Mouse (Mus musculus) liver, embryonic 14.5 days (tissue): Measurements from ENCODE around the gene Rasgef1b. TPM values are rescaled to one million over a fixed set of nuclear protein-coding genes. Genes with fewer than 3 reads are reported as not detected.

Experiments used
- ATAC-seq: fragments of 200-750 bp; cut with Nextera tagmentation; 2 replicates; pipeline ENCODE4 v1.8.0; 2017; ENCODE audit warnings: moderate number of reproducible peaks, mild to moderate bottlenecking, moderate library complexity; ENCODE audit not compliant: insufficient read depth
- DNase-seq, 3 experiments: peaks; one replicate each; pipeline ENCODE4 v3.0.0-alpha.2; 2012 to 2013; ENCODE audit warnings: low read depth in 3 of 3, low spot score in 3 of 3
- H3K27ac ChIP-seq: fragments of 300-500 bp; sonication (generic); 2 replicates; pipeline ENCODE4 v1.5.1; 2014; ENCODE audit warnings: moderate library complexity, mild to moderate bottlenecking, control low read depth, inconsistent platforms
- H3K27me3 ChIP-seq: fragments of 300-500 bp; sonication (generic); 2 replicates; pipeline ENCODE4 v1.6.1; 2014; ENCODE audit warnings: mild to moderate bottlenecking, low read length, moderate library complexity; ENCODE audit not compliant: control insufficient read depth, insufficient read depth
- H3K36me3 ChIP-seq: fragments of 300-500 bp; sonication (generic); replicated peaks from 2 replicates; pipeline ENCODE4 v1.6.1; 2014; ENCODE audit warnings: low read depth; ENCODE audit not compliant: control insufficient read depth, insufficient read depth
- H3K4me1 ChIP-seq, 2 experiments: fragments of 200-500 bp in 1 of 2; fragments of 300-500 bp in 1 of 2; sonication (generic) in 1 of 2; replicated peaks; 2 replicates each; pipeline ENCODE4 v1.6.1; 2012 to 2014; ENCODE audit warnings: antibody characterized with exemption in 1 of 2, inconsistent platforms in 1 of 2, low read length in 1 of 2; ENCODE audit not compliant: control insufficient read depth in 2 of 2, insufficient read depth in 2 of 2
- H3K4me2 ChIP-seq: fragments of 300-500 bp; sonication (generic); 2 replicates; pipeline ENCODE4 v1.6.1; 2014; ENCODE audit warnings: low read depth, mild to moderate bottlenecking, control low read depth, moderate library complexity
- H3K4me3 ChIP-seq, 2 experiments: fragments of 200-500 bp in 1 of 2; fragments of 300-500 bp in 1 of 2; sonication (generic) in 1 of 2; 2 replicates each; pipeline ENCODE4 v1.5.1; 2012 to 2014; ENCODE audit warnings: low read depth in 2 of 2, low read length in 2 of 2, mild to moderate bottlenecking in 2 of 2, control low read depth in 1 of 2, inconsistent platforms in 1 of 2, moderate library complexity in 1 of 2; ENCODE audit not compliant: insufficient read depth in 1 of 2
- H3K9ac ChIP-seq: fragments of 300-500 bp; sonication (generic); replicated peaks from 2 replicates; pipeline ENCODE4 v1.6.1; 2014; ENCODE audit warnings: mild to moderate bottlenecking, control low read depth, moderate library complexity
- H3K9me3 ChIP-seq: fragments of 300-500 bp; sonication (generic); 2 replicates; pipeline ENCODE4 v1.6.1; 2016; ENCODE audit warnings: low read length, mixed read lengths; ENCODE audit not compliant: control insufficient read depth
- CTCF ChIP-seq: IDR thresholded peaks from 2 replicates; pipeline ENCODE4 v1.5.1; 2016; ENCODE audit warnings: antibody characterized with exemption, low read depth, control low read depth
- EP300 ChIP-seq: IDR thresholded peaks from 2 replicates; pipeline ENCODE4 v1.6.1; 2016; ENCODE audit warnings: antibody characterized with exemption, low read depth
- WGBS: fragments of 180-500 bp; shearing (Covaris S2); extraction: QIAGEN DNeasy Blood & Tissue Kit; methylation state at CpG from one replicate; pipeline ENCODE4 v1.1.7; 2014; ENCODE audit not compliant: insufficient replicate concordance; 5-methylcytosine and 5-hydroxymethylcytosine counted together
- polyA plus RNA-seq, 2 experiments: library from polyadenylated mRNA; depleted of rRNA in 1 of 2; stranded (reverse) in 1 of 2; unstranded in 1 of 2; fragments of >200 nt; fragmentation: Nextera tagmentation in 1 of 2; extraction: Ambion mirVana in 1 of 2; gene quantifications; 2 replicates each; pipeline versions ENCODE4 v1.2.1 to v1.2.3; 2012 to 2014

The Rasgef1b gene
- polyA plus RNA-seq, 2 experiments: 2.8 to 4.2 TPM

DNA sequence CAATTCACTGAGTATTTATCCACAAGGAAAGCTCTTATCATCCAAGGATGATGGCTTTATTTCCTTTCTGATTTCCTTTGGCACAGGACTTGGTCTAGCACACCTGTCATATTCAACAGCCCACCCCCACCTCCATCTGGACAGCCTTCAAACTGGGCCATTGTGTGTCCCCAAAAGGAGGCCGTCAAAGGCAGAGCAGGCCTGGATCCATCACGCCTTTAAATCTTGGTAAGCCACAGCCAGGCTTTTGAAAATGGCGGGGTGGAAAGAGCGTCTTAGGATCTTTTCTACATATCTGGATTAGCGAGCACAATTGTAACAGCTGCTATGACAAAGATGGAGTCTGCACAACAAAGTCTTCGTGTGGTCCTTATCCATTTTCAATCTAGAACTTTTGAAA lies 515.7 kb downstream of the Rasgef1b start:
- Histone ChIP-seq H3K9me3 (no peaks in the 10 kb centered on the region), H3K4me2 (no peak overlapping the region), H3K27ac (no peak overlapping the region), H3K4me1 (no peaks in the 10 kb centered on the region), H3K4me3 (no peak overlapping the region), H3K27me3 (no peaks in the 10 kb centered on the region), H3K9ac (no peak overlapping the region), H3K36me3 (no peaks in the 10 kb centered on the region)
- no peak for ATAC-seq
- WGBS: 67% methylated on average over 6 of the region's 6 CpGs
- TF ChIP-seq CTCF (no peak), EP300 (no peak)
- DNase-seq: no peak

DNA sequence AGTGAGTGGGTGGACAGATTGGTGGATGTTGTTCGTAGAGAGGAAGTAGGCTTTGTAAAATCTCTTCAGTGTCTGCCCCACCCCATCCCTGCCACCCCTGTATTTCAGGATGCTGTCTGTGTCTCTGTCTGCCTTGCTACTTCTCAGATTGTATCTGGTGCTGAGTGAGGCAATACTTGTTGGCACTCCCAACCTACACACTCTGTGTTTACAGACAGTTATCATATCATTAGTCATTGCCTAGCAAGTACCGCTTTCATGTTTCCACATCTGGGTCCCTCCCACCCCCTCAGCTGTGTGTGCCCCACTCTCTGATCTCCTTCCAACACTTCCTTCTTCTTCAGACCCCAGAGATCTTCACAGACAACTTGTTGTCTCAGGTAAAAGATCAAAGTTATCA lies 525.4 kb downstream of the Rasgef1b start:
- DNase-seq: no peak
- no peaks in the 10 kb centered on the region; a peak in 1 of 4 replicates for H3K4me1 ChIP-seq
- no peaks in the 10 kb centered on the region for H3K27me3 ChIP-seq
- no peak for ATAC-seq
- TF ChIP-seq EP300 (no peak), CTCF (no peak)
- H3K9ac ChIP-seq: no peak overlapping the region
- 34% methylated on average over 2 of the region's 2 CpGs for WGBS
- no peaks in the 10 kb centered on the region for H3K36me3 ChIP-seq
- no peak overlapping the region for H3K4me3 ChIP-seq
- H3K4me2 ChIP-seq: no peak overlapping the region
- H3K9me3 ChIP-seq: no peaks in the 10 kb centered on the region
- no peak overlapping the region for H3K27ac ChIP-seq

DNA sequence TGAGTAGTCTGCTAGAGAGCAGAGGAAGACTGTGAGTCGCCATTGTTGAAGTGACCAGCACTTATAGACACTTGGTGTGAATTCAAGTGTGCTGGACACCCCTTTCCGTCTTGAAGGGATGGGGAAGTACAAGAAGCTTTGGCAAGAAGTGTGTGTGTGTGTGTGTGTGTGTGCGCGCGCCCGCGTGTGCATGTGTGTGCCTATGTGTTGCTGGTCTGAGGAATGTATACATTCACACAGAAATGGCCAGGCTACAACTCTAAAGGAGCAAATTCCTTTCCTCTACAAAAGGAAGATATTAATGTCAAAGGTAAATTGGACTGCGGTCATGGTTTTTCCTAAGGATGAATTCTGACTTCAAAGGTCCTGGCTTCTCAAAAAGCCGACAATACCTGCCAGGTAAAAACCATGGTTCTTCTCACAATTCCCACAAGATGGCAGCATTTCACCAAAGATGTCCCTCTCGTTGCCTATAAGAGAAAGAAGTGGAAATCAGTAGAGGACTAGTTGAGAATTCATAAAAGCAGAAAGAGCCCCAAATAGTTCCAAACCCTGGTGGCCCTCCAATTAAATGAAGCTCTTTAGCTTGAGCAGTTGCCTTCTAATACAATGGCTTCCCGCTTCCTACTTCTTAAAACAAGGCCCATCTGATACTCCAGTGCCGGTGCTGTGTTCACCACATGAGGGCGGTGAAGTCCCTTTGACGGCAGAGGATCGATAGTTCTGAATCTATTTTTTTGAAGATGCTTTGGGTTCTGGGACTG lies 526.6 kb downstream of the Rasgef1b start:
- H3K27ac ChIP-seq: no peak overlapping the region
- no peak overlapping the region for H3K9ac ChIP-seq
- WGBS: 47% methylated on average over 15 of the region's 15 CpGs
- no peaks in the 10 kb centered on the region for H3K36me3 ChIP-seq
- no peak overlapping the region for H3K4me3 ChIP-seq
- H3K4me1 ChIP-seq: no peaks in the 10 kb centered on the region; a peak in 1 of 4 replicates
- H3K27me3 ChIP-seq: no peaks in the 10 kb centered on the region
- ATAC-seq: no peak
- TF ChIP-seq EP300: no peak
- peak; percentile 59 for TF ChIP-seq CTCF
- H3K9me3 ChIP-seq: no peaks in the 10 kb centered on the region
- H3K4me2 ChIP-seq: 0 out of 2 replicates have a peak overlapping the region, but pooled peaks have one; percentile 5
- peak; percentile 7 to 26 (median 11) for DNase-seq

DNA sequence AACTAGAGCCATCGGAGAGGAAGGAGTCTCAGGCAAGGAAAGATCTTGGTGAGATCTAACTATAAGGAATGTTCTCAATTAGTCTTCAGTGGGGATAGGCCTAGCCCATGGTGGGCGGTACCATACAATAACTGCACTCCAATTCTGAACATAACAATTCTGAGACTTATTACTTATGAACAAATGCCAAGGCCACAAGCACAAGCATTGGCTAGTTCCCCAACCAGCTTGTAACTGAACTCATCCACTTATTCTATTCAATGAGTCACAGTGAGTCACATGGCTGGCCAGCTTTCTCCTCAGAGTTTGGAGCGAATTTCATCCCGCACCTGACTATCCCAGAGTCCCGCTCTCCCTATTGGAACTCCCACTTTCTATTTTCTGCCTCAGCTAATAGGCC lies 533.4 kb downstream of the Rasgef1b start:
- H3K9me3 ChIP-seq: no peaks in the 10 kb centered on the region
- no peaks in the 10 kb centered on the region for H3K36me3 ChIP-seq
- no peak overlapping the region for H3K9ac ChIP-seq
- H3K4me1 ChIP-seq: no peaks in the 10 kb centered on the region
- TF ChIP-seq EP300 (no peak), CTCF (no peak)
- no peak overlapping the region for H3K27ac ChIP-seq
- no peaks in the 10 kb centered on the region for H3K27me3 ChIP-seq
- ATAC-seq (no peak), DNase-seq (no peak)
- no peak overlapping the region for H3K4me3 ChIP-seq
- WGBS: 79% methylated on average over 5 of the region's 5 CpGs
- no peak overlapping the region for H3K4me2 ChIP-seq

DNA sequence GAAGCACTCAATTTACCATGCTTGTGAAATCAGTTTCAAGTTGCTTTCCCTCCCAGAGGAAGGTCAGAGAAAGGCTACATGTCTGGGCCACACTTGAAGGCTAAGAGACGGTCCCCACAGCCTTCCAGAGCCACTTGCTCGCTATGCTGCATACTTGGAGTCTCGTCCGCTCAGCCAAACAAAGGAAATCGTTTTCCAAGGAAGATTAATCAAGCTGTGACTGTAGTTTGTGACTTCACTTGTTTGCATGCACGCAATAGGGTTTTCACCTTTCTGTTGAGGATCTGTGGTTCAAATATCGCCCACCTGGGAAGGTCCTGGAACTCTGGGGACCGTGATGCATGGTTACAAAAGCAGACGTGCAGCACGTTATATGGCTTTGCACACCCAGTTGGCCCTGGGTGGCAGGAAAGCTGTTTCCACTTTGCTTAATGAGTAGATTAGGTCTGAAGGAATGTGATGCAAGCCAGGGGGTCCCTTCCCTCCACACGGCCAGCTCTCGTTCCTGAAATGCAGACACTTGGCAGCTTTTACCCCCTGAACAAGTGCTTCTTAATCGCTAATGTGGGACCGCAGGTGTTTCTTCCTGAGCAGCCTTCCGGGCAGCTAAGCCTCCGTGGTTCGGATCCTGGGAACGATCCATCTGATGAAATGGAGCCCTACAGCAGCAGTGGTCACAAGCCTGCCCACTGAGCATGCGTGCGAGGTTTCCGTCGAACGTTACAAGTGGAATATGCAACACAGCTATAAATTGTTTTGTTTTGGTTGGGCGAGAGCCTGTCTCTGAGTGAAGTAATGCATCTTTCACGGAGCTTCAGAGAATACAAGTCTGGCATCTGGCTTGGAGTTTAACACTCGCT lies 537.7 kb downstream of the Rasgef1b start:
- 63% methylated on average over 26 of the region's 26 CpGs for WGBS
- Histone ChIP-seq H3K27me3 (no peaks in the 10 kb centered on the region), H3K4me3 (no peak overlapping the region), H3K9ac (no peak overlapping the region), H3K4me2 (no peak overlapping the region), H3K4me1 (no peaks in the 10 kb centered on the region), H3K36me3 (no peaks in the 10 kb centered on the region), H3K27ac (no peak overlapping the region), H3K9me3 (no peaks in the 10 kb centered on the region)
- TF ChIP-seq CTCF (no peak), EP300 (no peak)
- ATAC-seq (no peak), DNase-seq (no peak)
